Mouse (Mus musculus) ES-Bruce4 (cell line): ENCODE data around the gene Tert. TPM values are rescaled to one million over a fixed set of nuclear protein-coding genes. Genes with fewer than 3 reads are reported as not detected.

Source experiments
- H3K27ac ChIP-seq: 2 replicates; pipeline ENCODE4 v1.5.1; 2012; ENCODE audit warnings: low read length, inconsistent platforms; ENCODE audit not compliant: insufficient read depth
- H3K27me3 ChIP-seq: 2 replicates; pipeline ENCODE4 v1.6.1; 2012; ENCODE audit warnings: mild to moderate bottlenecking, low read length, inconsistent platforms; ENCODE audit not compliant: control insufficient read depth, poor library complexity, insufficient read depth, severe bottlenecking
- H3K36me3 ChIP-seq: 2 replicates; pipeline ENCODE4 v1.6.1; 2012; ENCODE audit warnings: inconsistent platforms, mild to moderate bottlenecking, low read length, moderate library complexity; ENCODE audit not compliant: control insufficient read depth, poor library complexity, insufficient read depth, severe bottlenecking
- H3K4me1 ChIP-seq: one replicate; pipeline ENCODE4 v1.8.1; 2011; ENCODE audit warnings: low read length; ENCODE audit not compliant: control insufficient read depth, insufficient read depth
- H3K4me3 ChIP-seq: 2 replicates; pipeline ENCODE4 v1.5.1; 2011; ENCODE audit warnings: low read depth, mild to moderate bottlenecking, low read length
- H3K9ac ChIP-seq: 2 replicates; pipeline ENCODE4 v1.6.1; 2012; ENCODE audit warnings: low read depth, mild to moderate bottlenecking, inconsistent platforms; ENCODE audit not compliant: poor library complexity, severe bottlenecking
- H3K9me3 ChIP-seq: replicated peaks from 2 replicates; pipeline ENCODE4 v1.6.1; 2012; ENCODE audit warnings: mild to moderate bottlenecking, low read length, inconsistent platforms; ENCODE audit not compliant: control insufficient read depth, poor library complexity, insufficient read depth, severe bottlenecking
- CTCF ChIP-seq: IDR thresholded peaks from one replicate; pipeline ENCODE4 v1.8.1; 2011; ENCODE audit warnings: low read depth, low read length
- EP300 ChIP-seq: IDR thresholded peaks from 2 replicates; pipeline ENCODE4 v1.6.1; 2011; ENCODE audit warnings: low read depth, low read length; ENCODE audit not compliant: insufficient read depth
- POLR2A ChIP-seq: IDR thresholded peaks from one replicate; pipeline ENCODE4 v1.8.1; 2011; ENCODE audit warnings: low read length; ENCODE audit not compliant: insufficient read depth
- polyA plus RNA-seq: library from polyadenylated mRNA; stranded (reverse); fragments of >200 nt; gene quantifications from 2 replicates; pipeline ENCODE4 v1.2.4, GENCODE M21; 2011; ENCODE audit warnings: low read depth; ENCODE audit not compliant: missing spikeins, insufficient read depth, insufficient read length

Gene Tert
- polyA plus RNA-seq, 1 experiment = 27.7 TPM

DNA sequence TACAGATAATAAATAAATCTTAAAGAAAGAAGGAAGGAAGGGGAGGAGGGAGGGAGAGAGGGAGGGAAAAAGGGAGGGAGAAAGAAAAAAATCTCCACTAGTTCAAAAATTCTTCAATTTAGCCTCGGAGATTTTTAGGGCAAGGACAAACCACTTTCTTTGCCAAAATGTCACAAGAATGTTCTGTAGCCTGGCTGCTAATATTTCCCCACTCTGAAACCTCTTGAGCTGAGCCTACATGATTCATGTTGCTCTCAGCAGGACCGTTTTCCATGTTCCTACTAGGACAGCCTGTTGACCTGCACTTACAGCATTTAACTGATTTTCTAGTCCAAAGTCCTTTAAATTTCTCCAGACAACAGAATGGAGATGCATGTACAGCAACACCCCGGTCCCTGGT is 28.3 kb downstream of the Tert start:
- H3K4me1 ChIP-seq = no peaks in the 10 kb centered on the region
- H3K27ac ChIP-seq = no peak overlapping the region
- TF ChIP-seq CTCF (no peak), EP300 (no peak), POLR2A (no peak)
- no peaks in the 10 kb centered on the region for H3K9me3 ChIP-seq
- H3K4me3 ChIP-seq = no peak overlapping the region
- no peaks in the 10 kb centered on the region for H3K36me3 ChIP-seq
- no peaks in the 10 kb centered on the region for H3K27me3 ChIP-seq
- no peak overlapping the region for H3K9ac ChIP-seq

- H3K9ac ChIP-seq = no peak overlapping the region
- no peaks in the 10 kb centered on the region for H3K36me3 ChIP-seq
- TF ChIP-seq POLR2A (no peak), EP300 (no peak), CTCF (no peak)
- H3K4me1 ChIP-seq = no peaks in the 10 kb centered on the region
- H3K4me3 ChIP-seq = no peak overlapping the region
- no peak overlapping the region for H3K27ac ChIP-seq
- no peaks in the 10 kb centered on the region for H3K9me3 ChIP-seq
- H3K27me3 ChIP-seq = no peaks in the 10 kb centered on the region
These were observed 32.2 kb downstream of the Tert start for GRCm38 (mm10) chr13:73658953-73659352.

DNA sequence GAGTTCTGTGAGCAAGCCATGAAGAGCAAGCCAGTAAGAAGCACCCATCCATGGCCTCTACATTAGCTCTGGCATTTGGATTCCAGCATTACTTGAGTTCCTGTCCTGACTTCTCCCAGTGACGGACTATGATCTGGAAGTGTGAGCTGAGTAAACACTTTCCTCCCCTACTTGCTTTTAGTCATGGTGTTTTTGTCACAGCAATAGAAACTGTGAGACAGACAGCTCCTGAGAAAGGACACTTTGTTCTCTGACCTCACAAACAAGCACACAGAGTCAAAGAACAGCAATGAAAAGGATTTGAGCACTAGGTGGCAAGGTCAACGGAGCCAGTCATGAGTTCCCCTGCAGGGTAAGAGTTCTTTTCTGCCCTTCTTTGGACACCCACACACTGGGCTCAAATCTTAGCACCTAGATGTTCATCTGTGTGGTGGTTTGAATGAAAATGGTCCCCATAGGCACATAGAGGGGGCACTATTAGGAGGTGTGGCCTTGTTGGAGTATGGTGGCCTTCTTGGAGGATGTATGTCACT is 33.5 kb downstream of the Tert start:
- Histone ChIP-seq H3K4me3 (no peak overlapping the region), H3K9ac (no peak overlapping the region), H3K9me3 (no peaks in the 10 kb centered on the region), H3K27ac (no peak overlapping the region), H3K4me1 (no peaks in the 10 kb centered on the region), H3K36me3 (no peaks in the 10 kb centered on the region), H3K27me3 (no peaks in the 10 kb centered on the region)
- TF ChIP-seq CTCF = no peak
- no peak for TF ChIP-seq POLR2A
- TF ChIP-seq EP300 = no peak

GRCm38 (mm10) chr13:73675161-73675560 is 48.5 kb downstream of the Tert start:
- Histone ChIP-seq H3K27me3 (no peaks in the 10 kb centered on the region), H3K36me3 (no peaks in the 10 kb centered on the region), H3K4me3 (no peak overlapping the region), H3K4me1 (no peaks in the 10 kb centered on the region), H3K9ac (no peak overlapping the region), H3K9me3 (no peaks in the 10 kb centered on the region), H3K27ac (no peak overlapping the region)
- no peak for TF ChIP-seq CTCF
- no peak for TF ChIP-seq EP300
- no peak for TF ChIP-seq POLR2A

DNA sequence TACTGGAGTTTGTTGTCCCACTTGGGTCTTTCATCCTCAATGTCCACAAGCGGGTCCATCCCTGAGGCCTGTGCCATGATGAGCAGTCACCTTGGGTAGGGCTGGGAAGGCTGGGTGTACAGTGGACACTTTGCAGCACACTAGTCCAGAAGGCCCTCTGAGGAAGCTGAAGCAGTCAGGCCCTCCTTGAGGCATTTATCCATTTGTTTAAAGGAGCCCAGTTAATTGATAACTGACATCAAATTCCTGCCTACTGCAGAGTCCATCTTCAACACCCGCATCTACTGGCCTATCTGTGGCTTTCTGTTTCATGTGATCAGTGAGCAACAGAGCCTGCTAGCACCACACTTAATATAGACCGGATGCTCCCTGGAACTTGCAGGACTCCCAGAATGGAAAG is 51.1 kb downstream of the Tert start, which contains the start of gene Slc6a18:
Gene Slc6a18, minus strand, starts transcription at position 171 of the 400 bp plus-strand sequence.
- no peaks in the 10 kb centered on the region for H3K9me3 ChIP-seq
- H3K4me3 ChIP-seq = no peak within 1 kb of the TSS
- no peak within 1 kb of the TSS for H3K27ac ChIP-seq
- H3K36me3 ChIP-seq = no peaks in the 10 kb centered on the region
- H3K4me1 ChIP-seq = no peaks in the 10 kb centered on the region
- no peak within 1 kb of the TSS for H3K9ac ChIP-seq
- no peaks in the 10 kb centered on the region for H3K27me3 ChIP-seq
- TF ChIP-seq CTCF (no peak), EP300 (no peak), POLR2A (no peak)

DNA sequence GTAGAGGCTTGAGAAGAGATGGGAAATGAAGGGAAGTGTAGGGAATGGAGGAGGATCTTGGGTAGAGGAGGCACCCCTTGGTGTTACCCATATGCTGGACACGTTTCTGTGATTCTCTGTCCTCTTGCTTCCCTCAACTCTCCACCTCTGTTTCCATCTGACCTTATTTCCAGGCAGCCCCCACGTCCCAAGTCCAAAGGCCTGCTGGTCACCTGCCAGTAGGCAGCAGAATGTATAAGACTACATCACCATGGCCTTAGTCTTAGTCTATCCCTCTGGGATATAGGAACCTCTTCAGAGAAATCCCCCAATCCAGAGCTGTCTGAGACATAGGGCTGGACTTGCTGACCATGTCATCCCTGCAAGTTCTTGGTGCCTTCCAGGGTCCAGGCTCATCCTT is 52.6 kb downstream of the Tert start:
- no peak overlapping the region for H3K4me3 ChIP-seq
- no peaks in the 10 kb centered on the region for H3K9me3 ChIP-seq
- no peak overlapping the region for H3K27ac ChIP-seq
- no peaks in the 10 kb centered on the region for H3K36me3 ChIP-seq
- TF ChIP-seq POLR2A (no peak), EP300 (no peak), CTCF (no peak)
- H3K27me3 ChIP-seq = no peaks in the 10 kb centered on the region
- H3K9ac ChIP-seq = no peak overlapping the region
- H3K4me1 ChIP-seq = no peaks in the 10 kb centered on the region
